Mouse (Mus musculus): ENCODE data around the gene Car12. TPM values are rescaled to one million over a fixed set of nuclear protein-coding genes. Genes with fewer than 3 reads are reported as not detected.
"Not testable (repeated sequence)": the region's sequence is repeated elsewhere in the genome, so short reads cannot be mapped to it uniquely, and the experiment has no call there.

The Car12 gene
- total RNA-seq, 4 experiments from 2014 or later: 0.31 to 1.5 (median 0.65) TPM

GRCm38 (mm10) chr9:66784552-66784951, 71.1 kb downstream of the Car12 start:
- not testable (repeated sequence) for DNase-seq

GRCm38 (mm10) chr9:66787821-66788220, 74.3 kb downstream of the Car12 start:
- no peak for DNase-seq

GRCm38 (mm10) chr9:66794629-66795463, 81.4 kb downstream of the Car12 start:
- DNase-seq: no peak

- DNase-seq: peak; percentile 97
Measured at GRCm38 (mm10) chr9:66795464-66796324, 82.2 kb downstream of the Car12 start, which contains the start of gene Aph1b. Aph1b (minus strand) TSS chr9:66795490.

- no peak for DNase-seq
Measured at GRCm38 (mm10) chr9:66796739-66797138, 83.3 kb downstream of the Car12 start, which contains the start of gene Gm10647. Gm10647 (plus strand) TSS chr9:66797039.

GRCm38 (mm10) chr9:66801947-66802346, 88.5 kb downstream of the Car12 start:
- no peak for DNase-seq

- DNase-seq: not testable (repeated sequence)
Measured at GRCm38 (mm10) chr9:66805951-66806350, 92.5 kb downstream of the Car12 start.

- no peak for DNase-seq
Measured at GRCm38 (mm10) chr9:66813392-66813791, 99.9 kb downstream of the Car12 start.

Other genes with a start within 250 kb of the Car12 start
- gene Fbxl22, start 199.1 kb upstream of the Car12 start, total RNA-seq (2022): under 1 TPM; 0.52 to 0.84 (median 0.65) TPM
- gene Usp3, start 120.5 kb upstream of the Car12 start, total RNA-seq (2022): 10 to 100 TPM; 37.2 to 53.7 (median 45.7) TPM
- gene Aph1b, start 81.8 kb downstream of the Car12 start, total RNA-seq (2022): 1 to 10 TPM; 7.3 to 9.7 (median 8.5) TPM
- under 1 TPM; 0.20 to 0.62 (median 0.36) TPM for gene Gm10647, start 83.4 kb downstream of the Car12 start, total RNA-seq (2022)
- 10 to 100 TPM in 1 of 4 experiments, 1 to 10 TPM in 3; 7.1 to 10.7 (median 8.0) TPM for gene Aph1c, start 121.0 kb downstream of the Car12 start, total RNA-seq (2022)
- 10 to 100 TPM; 15.3 to 30.9 (median 23.9) TPM for gene Rab8b, start 206.0 kb downstream of the Car12 start, total RNA-seq (2022)
- 100 to 1,000 TPM; 240 to 306 (median 275) TPM for gene Rps27l, start 232.4 kb downstream of the Car12 start, total RNA-seq (2022)

All from adrenal gland, adult 8-10 months (tissue).